Mouse (Mus musculus) lung, postnatal 10 days (tissue): Measurements from ENCODE around the gene Zfp786.
A peak's percentile ranks its signal among the peaks of the same experiment; 100 is the strongest.
"Not testable (repeated sequence)": the region's sequence is repeated elsewhere in the genome, so short reads cannot be mapped to it uniquely, and the experiment has no call there.

Experiments used
- DNase-seq: peaks from one replicate; pipeline ENCODE4 v3.0.0; 2021

Zfp786 gene

DNA sequence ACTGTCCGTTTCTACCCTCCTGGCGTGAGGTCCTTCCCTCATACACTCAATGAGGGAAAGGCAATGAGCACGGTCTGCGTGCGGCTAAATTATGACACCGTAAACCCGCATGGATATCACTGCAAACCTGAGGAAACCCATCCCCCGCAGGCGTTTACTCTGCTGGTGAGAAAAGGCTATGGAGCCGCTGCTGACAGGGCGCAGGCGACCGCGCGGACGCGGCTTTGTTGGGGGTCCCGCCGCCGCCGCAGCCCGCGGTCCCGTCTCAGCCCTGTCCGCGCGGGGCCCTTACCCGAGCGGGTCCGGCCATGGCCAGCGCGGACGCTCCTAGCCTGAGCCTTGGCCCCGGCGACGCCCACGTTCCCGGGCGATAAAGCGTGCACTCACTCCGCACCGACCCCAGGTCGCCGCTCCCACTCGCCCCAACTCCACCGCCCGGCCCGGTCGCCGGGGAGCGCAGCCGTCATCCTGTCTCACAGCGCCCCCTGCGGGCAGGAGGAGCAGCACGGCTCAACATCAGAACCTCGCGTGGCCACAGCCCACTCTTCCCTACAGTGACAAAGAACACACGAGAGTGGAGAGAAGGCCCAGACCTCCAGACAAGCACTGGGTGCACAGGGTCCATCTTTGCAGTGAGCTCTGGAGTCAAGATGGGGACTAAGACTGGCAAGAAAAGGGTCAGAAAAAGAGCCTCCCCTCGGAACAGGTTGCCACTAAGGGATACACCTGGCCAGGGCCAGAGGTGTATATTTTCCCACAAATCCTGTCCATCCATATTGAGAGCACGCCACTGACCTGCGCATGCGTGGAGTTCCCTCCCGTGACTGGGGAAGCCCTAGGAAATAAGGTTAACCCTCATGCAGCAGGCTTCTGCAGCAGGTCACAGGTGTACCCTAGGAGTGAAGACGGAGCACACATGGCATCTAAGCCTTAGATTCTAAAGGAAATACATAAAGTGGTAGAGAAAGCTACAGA lies at the start of gene Zfp786:
Zfp786 (minus strand) TSS at position 764 of the 975 bp plus-strand sequence.
- peak; percentile 95 for DNase-seq

DNA sequence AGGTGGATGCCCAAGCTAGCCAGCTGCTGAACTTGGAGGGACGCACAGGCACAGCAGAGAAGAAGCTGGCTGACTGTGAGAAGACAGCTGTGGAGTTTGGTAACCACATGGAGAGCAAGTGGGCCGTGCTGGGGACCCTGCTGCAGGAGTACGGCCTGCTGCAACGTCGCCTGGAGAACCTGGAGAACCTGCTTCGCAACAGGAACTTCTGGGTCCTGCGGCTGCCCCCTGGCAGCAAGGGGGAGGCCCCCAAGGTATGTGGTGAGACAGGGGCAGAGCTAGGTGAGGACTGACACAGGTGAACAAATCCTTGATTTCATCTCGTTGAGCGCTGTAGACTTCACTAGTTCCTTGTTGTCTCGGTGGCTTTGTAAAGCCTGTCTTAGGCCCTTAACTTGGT lies 49.5 kb upstream of the Zfp786 start:
- DNase-seq = no peak

DNA sequence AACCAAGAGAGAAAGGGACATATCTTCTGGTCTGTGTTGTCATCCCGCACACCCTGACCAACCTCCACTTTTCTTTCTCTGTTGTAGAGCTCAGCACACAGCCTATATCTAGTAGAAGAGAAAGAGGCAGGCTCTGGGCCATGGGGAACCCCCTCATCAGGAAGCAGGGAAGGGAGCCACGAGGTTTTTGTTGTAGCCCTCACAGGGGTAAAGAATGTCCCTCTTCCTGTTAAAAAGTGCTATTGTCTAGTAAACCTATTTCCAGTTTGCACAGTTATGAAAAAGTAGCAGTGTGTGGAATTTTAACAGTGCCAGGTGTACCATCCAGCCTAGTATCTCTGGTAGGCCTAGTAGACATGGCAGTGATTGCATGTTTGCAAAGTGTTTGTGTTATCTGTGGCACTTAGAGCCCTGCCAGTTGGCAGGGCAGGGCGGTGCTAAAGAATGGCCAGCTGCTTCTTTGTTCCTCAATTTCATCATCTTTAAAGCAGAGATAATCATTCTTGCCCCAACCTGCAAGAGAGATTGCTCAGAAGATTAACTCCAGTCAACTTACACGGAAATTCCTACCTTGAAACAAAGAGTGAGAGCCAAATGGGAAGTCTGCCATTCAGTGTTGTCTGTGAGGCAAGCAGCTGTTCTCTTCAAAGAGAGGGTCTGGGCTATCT lies 48.5 kb upstream of the Zfp786 start:
- DNase-seq = no peak

DNA sequence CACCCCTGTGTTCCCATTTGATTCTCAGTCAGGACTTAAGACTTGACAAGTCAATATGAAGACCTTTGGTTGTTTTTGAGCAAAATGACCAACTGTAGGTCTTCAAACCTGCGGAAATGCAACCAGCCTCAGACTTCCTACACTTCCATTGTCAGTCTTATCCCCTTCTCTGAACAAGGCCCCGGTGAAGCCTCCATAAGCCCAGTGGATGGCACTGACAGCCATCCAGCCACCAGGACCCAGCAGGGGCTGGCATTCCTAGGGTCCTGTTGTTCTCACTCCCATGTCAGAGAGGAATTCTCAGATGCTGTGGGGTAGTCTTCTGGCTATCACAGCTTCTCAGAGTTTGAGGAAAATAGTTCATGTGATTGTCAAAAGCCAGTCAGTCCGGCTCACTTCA lies 47.9 kb upstream of the Zfp786 start:
- DNase-seq = no peak

DNA sequence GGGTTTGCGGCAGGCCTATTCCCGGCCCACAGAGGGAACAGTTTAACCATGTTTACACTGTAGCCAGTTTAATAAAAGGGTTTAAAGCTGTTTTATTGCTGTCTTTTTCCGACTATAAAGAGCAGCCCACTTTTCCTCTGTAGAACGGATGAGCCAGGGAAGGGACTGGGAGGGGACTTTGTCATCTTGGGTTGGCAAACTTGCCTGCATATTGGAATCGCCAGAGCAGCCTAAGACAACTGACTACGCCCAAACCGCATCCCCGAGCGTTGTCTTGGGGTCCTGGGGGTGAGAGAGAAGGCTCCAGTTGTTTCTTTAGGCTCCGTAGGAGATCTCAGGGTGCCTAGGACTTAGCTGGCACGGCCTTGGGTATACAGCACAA lies 47.5 kb upstream of the Zfp786 start:
- DNase-seq = no peak

DNA sequence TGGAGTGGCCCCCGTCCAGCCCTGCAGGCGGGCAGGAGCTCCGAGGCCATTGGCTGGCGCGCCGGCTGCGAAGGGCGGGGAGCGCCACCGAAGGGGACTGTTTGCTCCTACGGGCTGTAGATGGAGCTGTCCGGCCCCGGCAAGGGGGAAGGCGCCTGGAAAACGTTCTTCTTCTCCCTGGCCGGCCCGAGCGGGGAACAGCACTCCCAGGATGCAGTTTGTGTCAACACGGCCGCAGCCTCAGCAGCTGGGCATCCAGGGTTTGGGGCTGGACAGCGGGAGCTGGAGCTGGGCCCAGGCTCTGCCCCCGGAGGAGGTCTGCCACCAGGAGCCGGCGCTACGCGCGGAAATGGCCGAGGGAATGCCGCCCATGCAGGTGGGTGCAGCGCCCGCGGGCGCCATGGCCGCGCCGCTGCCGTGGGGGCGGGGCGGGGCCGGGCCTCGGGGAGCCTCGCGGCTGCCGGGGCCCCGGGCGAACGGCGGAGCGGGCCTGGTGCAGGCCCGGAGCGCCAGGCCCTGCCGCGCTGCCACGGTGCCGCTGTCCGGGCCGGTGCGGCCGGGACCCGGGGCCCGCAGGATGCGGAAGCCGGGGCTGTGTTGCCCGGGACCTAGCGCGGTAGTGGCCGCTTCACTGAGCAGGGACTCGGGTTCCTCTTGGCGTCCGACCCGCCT lies 46.9 kb upstream of the Zfp786 start:
- DNase-seq = peak; percentile 95

DNA sequence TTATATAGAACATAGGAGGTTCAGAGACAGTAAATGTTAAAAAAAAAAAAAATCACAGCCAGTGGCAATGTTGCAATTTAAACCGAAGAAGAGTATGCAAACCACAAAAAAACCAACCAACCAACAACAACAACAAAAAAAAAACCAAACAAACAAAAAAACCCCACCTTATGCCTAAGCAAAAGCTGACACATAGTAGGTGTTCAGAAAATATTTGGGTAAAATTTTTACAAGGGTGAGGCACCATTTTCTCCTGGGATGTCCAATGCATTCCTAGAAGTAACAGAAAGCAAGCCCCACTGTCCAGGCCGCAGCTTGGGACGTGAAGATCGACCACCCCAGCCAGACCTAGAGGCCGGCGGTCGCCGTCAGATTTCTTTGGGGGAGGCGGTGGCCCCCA lies 46.4 kb upstream of the Zfp786 start, which contains the start of gene Zfp282:
Zfp282 (plus strand) TSS at position 147 of the 400 bp plus-strand sequence.
- no peak for DNase-seq

DNA sequence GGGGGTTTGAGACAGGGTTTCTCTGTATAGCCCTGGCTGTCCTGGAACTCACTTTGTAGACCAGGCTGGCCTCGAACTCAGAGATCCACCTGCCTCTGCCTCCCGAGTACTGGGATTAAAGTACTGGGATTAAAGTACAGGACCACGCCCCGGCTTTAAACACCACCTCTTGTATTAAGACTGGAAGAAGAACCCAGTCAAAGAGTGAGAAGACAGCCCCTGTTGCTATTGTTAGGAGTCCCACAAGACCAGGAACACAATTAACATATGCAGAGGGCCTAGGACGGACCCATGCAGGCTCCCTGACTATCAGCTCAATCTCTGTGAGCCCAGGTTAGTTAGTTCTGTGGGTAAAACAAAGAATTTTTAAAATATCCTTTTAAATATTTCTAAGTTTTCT lies 41.6 kb upstream of the Zfp786 start:
- no peak for DNase-seq

DNA sequence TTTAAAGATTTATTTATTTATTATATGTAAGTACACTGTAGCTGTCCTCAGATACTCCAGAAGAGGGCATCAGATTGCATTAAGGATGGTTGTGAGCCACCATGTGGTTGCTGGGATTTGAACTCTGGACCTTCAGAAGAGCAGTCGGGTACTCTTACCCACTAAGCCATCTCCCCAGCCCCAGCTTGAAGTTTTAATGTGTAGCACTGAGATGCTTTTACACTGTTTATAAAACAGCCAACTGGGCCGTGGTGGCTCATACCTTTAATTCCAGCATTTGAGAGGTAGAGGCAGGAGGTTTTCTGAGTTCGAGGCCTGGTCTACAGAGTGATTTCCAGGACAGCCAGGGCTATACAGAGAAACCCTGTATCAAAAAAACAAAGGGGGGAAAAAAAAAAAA lies 27.1 kb upstream of the Zfp786 start:
- not testable (repeated sequence) for DNase-seq

DNA sequence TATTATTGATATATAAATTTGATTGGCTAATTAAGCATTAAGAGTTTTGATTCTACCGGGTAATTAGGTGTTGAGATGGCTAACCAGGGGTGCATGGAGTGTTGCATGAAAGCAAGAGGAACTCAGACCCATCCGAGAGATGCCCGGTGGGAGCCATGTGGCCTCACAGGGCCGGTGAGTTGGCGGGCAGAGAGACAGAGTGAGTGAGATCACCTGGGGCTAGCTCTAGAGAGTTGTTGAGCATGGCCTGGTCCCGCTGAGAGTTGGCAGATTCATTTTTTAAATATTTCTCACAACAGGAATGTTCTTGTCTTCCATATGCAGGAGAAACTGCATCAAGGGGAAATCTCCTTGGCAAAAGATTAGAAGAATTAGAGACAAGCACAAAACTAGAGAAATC lies 26.6 kb upstream of the Zfp786 start:
- no peak for DNase-seq

DNA sequence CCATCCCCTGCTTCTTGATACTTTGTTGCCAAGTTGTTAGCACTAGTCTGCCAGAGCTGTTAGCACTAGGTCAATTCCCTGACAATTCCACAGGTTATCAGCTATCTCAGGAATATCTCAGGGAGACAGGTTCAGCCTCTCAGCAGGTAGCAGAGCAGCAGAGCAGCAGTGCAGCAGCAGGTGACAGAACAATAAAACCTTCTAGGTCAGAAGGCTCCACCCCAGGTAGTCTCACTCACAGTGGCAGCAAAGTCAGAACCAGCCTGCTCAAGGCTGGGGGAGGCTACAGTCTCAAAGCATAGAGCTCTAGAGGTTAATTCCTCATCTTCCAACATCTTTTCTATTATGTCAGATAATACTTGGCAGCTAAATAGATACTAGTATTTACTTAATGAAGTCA lies 15.1 kb upstream of the Zfp786 start:
- DNase-seq = no peak

DNA sequence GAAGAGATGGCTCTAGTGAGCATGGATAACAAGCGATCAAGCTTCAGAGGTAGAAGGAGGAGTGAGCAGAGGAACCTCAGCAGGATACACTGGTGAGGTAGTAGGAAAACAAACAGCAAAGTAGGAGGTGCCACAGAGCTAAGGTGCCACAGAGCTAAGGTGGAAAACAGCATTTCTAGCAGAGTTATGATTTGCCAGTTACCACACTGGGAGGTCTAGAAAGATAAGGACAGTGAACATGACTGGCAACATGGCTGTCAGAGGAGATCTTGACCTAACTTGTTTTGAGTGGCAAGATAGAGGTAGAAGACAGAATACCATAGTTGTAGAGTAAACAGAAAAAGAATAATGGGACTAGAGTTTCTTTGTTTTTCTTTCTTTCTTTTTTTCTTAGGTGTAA lies 11.7 kb upstream of the Zfp786 start:
- no peak for DNase-seq

DNA sequence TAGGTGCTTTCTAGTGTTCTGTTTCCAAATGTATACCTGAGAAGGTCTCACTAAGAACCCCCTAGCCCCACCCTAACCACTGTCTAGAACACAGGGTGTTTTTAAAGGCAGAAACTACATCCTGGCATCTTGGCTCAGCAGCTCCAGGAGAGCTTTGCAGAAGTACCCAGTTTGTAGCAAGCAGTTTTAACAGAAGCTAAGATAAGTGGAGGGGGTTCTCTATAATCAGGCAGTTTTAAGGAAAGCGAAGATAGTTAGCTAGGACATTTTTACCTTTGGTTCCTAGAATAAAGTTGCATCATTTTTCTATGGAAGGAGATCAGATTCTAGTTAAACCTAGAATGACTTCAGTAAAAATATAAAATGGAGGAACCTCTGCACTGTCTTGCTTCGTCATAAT lies 11.2 kb upstream of the Zfp786 start:
- DNase-seq = no peak

DNA sequence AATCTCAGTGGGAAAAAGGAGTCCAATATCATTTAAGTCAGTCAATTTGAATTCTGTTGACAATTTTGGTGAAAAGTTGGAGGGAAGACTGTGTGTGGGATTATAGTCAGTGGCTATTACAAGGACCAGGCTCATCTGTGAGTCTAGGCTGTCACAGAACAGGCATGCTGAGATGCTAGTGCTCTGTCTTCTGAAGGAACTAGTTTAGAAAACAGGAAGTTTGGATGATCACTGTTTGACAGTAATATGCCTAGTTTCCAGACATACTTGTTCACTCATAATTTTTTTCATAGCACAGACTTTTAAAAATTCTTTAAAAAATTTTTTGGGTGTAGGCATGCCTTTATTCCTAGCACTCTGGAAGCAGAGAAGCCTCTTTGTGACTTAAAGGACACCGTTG lies 10.4 kb upstream of the Zfp786 start:
- DNase-seq = no peak

DNA sequence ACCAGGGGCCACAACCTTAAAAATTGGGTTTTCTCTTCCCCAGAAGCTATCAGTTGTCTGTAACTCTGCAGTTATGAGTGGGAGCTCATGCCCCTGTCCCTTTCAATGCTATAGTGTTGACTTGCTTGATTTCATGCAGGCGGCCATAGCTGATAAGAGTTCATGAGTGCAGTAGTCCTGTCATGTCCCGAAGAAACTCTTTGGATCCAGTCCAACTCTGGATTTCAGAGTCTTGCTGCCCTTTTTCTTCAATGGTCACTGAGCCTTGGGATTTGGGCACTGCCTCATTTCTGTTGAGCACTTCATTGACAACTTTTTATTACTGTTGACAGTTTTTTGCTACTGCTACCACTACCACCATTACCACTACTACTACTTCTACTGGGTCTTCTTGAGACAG lies 7.0 kb upstream of the Zfp786 start:
- DNase-seq = no peak

DNA sequence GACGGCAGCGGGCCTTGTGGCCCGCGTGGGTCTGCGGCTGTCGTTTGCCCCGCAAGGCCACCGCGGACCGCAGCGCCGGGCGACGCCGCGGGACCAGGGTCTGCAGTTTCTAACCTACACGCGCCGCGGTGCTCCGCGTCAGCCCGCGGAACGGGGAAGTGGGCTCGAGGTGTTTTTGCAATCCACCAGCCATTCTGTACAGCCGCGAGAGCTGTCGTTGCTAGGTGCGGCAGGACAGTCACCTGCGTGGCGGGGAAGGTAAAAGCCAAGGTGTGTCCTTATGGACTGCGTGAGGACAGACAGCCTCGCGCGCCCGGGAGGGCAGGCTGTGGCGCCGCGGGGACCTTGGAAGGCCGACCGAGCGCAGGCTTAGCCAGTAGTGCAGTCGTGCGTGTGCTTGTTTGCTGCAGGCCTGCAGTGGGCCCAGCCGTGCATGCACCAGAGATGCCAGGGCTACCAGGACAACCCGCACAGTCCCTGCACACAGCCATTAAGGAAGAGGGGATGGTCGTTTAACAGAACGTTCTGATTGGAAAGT lies 5.4 kb upstream of the Zfp786 start:
- peak; percentile 51 for DNase-seq

DNA sequence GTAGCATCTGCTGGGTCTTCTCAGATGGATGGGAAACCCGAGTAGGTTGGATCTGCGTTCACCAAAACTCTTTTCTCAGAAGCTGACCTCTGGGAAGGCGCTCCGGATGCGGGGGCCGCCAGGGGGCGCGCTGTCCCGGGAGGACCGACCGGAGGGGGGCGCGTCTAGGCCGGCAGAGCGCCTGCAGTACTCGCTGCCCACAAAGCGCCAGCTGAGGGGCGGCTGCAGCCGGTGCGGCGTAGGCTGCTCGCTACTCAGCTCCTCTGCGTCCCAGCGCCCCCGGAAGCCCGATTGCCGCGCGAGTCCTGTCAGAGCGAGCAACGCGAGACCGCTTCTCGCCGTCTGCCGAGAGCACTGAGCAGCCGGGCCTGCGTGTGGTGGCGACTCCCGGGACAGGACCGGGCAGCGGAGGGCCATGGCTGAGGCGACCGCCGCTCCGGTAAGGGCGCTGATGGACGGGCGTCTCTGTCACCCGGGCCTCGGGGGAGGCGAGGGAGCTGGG lies 4.9 kb upstream of the Zfp786 start, which contains the start of gene Zfp398:
Zfp398 (plus strand) TSS at position 180 of the 502 bp plus-strand sequence.
- DNase-seq = peak; percentile 97

DNA sequence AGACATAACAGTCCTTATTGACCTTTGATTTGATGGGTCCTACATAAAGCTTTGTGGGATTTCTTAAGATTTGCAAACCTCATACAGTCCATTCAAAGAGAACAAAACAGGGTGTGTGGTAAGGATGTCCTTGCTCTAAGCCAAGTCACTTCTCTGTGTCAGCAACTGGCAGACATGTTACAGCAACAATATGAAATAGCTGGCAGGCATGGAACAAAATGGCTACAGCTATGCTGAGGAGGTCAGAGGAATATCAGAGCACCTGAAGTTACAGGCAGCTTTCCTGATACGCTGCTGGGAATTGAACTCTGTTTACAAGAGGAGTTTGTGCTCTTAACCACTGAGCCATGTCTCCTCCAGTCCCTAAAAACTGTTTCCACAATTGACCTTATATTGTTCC lies 1.6 kb upstream of the Zfp786 start:
- DNase-seq = no peak

DNA sequence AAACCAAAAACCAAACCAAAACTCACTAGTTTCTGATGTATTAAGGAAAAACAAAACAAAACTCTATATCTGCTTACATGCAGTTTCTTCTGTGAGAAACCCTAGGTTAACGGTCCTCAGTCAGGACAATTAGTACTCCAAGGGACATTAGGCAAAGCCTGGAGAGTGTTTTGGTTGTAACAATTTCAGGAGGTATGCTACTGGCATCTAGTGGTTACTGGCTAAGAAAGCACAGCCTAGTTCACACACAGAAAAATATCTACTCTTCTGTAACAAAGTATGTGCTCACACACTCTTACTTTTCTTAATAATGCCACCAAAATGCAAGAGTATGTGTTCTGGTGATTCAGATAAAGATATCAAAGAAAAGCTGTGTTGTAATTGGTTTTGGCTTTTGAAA lies 1.7 kb downstream of the Zfp786 start:
- peak; percentile 25 for DNase-seq

DNA sequence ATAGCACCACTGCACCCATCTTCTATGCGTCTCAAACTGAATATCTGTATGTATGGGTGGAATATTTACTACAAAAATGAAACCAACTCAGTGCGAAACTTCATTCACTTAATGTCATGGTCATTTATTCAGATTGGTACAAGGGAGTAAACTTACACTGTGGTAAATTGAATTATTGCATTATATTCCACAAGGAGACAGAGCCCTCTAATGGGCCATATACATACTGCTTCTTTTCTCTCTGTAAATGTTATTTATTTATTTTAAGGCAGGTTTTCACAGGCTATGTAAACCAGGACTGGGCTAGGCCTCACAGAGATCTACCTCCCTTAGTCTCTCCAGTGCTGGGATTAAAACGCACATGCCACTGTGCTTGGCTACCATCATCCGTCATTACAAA lies 3.2 kb downstream of the Zfp786 start:
- DNase-seq = no peak

DNA sequence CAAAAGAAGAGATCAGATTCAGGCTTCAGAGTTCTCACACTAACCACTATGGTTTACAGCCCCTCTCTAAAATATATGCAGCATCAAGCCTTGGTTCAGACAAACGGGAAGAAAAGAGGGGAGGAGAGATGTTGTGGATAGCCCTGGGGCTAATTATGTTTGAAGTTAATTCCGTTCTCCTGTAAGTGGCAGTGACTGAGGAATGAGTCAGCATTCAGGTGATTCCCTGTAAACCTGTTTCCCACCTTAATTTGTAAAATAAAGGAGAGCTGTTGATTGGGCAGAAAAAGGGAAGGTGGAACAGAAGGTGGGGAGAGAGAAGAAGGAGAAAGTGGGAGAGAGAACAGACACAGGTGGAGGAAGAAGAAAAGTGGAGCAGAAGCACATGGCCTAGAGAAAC lies 6.4 kb downstream of the Zfp786 start:
- no peak for DNase-seq

DNA sequence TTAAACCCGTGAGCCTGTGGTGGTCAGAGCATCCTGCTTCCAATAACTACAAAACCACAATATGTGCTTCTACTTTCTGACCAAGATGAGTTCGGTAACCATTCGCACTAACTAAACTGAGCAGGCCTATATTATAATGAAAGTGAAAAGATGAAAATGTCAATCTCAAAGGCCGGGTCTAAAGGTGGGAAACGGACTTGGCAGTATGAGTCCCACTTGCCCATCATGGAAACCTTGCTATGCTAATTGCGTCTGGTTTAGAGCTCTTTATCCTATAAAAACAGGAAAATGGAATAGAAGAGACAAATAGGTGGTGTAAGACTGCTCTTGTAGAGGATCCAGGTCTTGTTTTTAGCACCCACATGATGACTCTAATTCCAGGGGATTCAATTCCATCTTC lies 8.9 kb downstream of the Zfp786 start:
- no peak for DNase-seq

DNA sequence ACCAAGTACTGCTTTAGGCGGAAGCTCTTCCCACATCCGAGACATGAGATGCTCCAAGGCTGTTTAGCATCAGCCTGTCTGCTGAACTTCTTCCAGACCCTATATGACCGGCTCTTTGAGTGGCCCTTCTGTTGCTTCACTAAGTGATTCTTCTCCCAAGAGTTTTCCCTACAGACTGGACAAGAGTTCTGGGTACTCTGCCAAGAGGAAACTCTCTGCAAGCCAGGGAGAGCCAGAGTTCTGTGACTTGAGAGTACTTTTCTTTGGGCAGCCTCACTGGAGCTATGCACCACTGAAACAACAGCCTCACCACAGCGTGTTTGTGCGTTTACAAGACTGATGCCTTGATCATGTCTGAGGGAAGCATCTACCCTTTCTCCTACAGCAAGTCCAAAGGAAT lies 9.4 kb downstream of the Zfp786 start:
- DNase-seq = peak; percentile 20
